Mouse (Mus musculus) liver, adult 2 months (tissue): ENCODE data around the gene Gm17689. TPM values are rescaled to one million over a fixed set of nuclear protein-coding genes. Genes with fewer than 3 reads are reported as not detected.

Experiments used
- DNase-seq: peaks from one replicate; pipeline ENCODE4 v3.0.0-alpha.2; 2011; ENCODE audit warnings: low read depth, low spot score; ENCODE audit errors: extremely low read depth
- H3K27ac ChIP-seq: fragments of 200-500 bp; replicated peaks from 2 replicates; pipeline ENCODE4 v1.5.1; 2012; ENCODE audit warnings: low read depth, mild to moderate bottlenecking, control low read depth, inconsistent platforms, low read length; ENCODE audit not compliant: insufficient read depth
- H3K27me3 ChIP-seq: fragments of 200-500 bp; 2 replicates; pipeline ENCODE4 v1.6.1; 2012; ENCODE audit warnings: mild to moderate bottlenecking, moderate library complexity, low read length, inconsistent platforms; ENCODE audit not compliant: control insufficient read depth, insufficient read depth
- H3K36me3 ChIP-seq: fragments of 200-500 bp; 2 replicates; pipeline ENCODE4 v1.6.1; 2012; ENCODE audit warnings: low read length, inconsistent platforms; ENCODE audit not compliant: control insufficient read depth, insufficient read depth
- H3K4me1 ChIP-seq: fragments of 200-500 bp; 2 replicates; pipeline ENCODE4 v1.6.1; 2011; ENCODE audit warnings: low read length; ENCODE audit not compliant: control insufficient read depth, insufficient read depth
- H3K4me3 ChIP-seq: fragments of 200-500 bp; 2 replicates; pipeline ENCODE4 v1.5.1; 2011; ENCODE audit warnings: low read depth, mild to moderate bottlenecking, control low read depth, low read length, moderate library complexity; ENCODE audit not compliant: insufficient read depth
- H3K79me2 ChIP-seq: fragments of 200-500 bp; 2 replicates; pipeline ENCODE4 v1.6.1; 2012; ENCODE audit warnings: inconsistent platforms, mild to moderate bottlenecking, low read length, moderate library complexity; ENCODE audit not compliant: control insufficient read depth, insufficient read depth
- H3K9ac ChIP-seq: fragments of 200-500 bp; 2 replicates; pipeline ENCODE4 v1.6.1; 2012; ENCODE audit warnings: low read depth, mild to moderate bottlenecking, control low read depth, inconsistent platforms, low read length
- CTCF ChIP-seq: fragments of 200-500 bp; IDR thresholded peaks from 2 replicates; pipeline ENCODE4 v1.5.1; 2011; ENCODE audit warnings: low read depth, low read length, control low read depth
- POLR2A ChIP-seq: fragments of 200-500 bp; IDR thresholded peaks from 2 replicates; pipeline ENCODE4 v1.6.1; 2011; ENCODE audit warnings: low read length, control low read depth; ENCODE audit not compliant: insufficient read depth; ENCODE audit errors: extremely low read depth
- WGBS: fragments of 180-500 bp; shearing (Covaris S2); methylation state at CpG from one replicate; pipeline ENCODE4 v1.1.7; 2018; 5-methylcytosine and 5-hydroxymethylcytosine counted together
- polyA plus RNA-seq: library from polyadenylated mRNA; depleted of rRNA; stranded (reverse); fragments of >200 nt; gene quantifications from 2 replicates; pipeline ENCODE4 v1.2.3, GENCODE M21; 2012; rRNA removed
- total RNA-seq: library from RNA; depleted of rRNA; stranded (reverse); fragments of >200 nt; gene quantifications from 2 replicates; pipeline ENCODE4 v1.2.3, GENCODE M21; 2014; rRNA removed

Gm17689 gene
- not detected in 2 replicates for total RNA-seq
- polyA plus RNA-seq: not detected in 2 replicates

GRCm38 (mm10) chr9:36582535-36582934 lies at the start of gene Gm17689:
Gene Gm17689, minus strand, starts transcription at chr9:36582635.
- Histone ChIP-seq H3K4me3 (no peak within 1 kb of the TSS), H3K27me3 (no peaks in the 10 kb centered on the region), H3K4me1 (no peaks in the 10 kb centered on the region), H3K36me3 (no peaks in the 10 kb centered on the region), H3K27ac (no peak within 1 kb of the TSS), H3K9ac (no peak within 1 kb of the TSS), H3K79me2 (no peaks in the 10 kb centered on the region)
- 39% methylated on average over 1 of the region's 1 CpGs for WGBS
- TF ChIP-seq CTCF (no peak), POLR2A (no peak)
- DNase-seq: no peak

GRCm38 (mm10) chr9:36541863-36542262 lies 40.6 kb downstream of the Gm17689 start, which contains the start of gene Gm5615:
Gene Gm5615, minus strand, starts transcription at chr9:36541963.
- Histone ChIP-seq H3K36me3 (no peaks in the 10 kb centered on the region), H3K27ac (no peak within 1 kb of the TSS), H3K4me1 (no peaks in the 10 kb centered on the region), H3K27me3 (no peaks in the 10 kb centered on the region), H3K79me2 (no peaks in the 10 kb centered on the region), H3K4me3 (no peak within 1 kb of the TSS), H3K9ac (no peak within 1 kb of the TSS)
- TF ChIP-seq CTCF: no peak
- TF ChIP-seq POLR2A: no peak
- 88% methylated on average over 2 of the region's 2 CpGs for WGBS
- no peak for DNase-seq

Other genes with a start within 250 kb of the Gm17689 start
- gene Gm7257, start 150.8 kb downstream of the Gm17689 start, total RNA-seq: not detected in 2 replicates
- not detected in 2 replicates for gene Gm7257, start 150.8 kb downstream of the Gm17689 start, polyA plus RNA-seq
- gene Gm9513, start 107.0 kb downstream of the Gm17689 start, total RNA-seq: not detected in 2 replicates
- gene Gm9513, start 107.0 kb downstream of the Gm17689 start, polyA plus RNA-seq: not detected in 2 replicates
- gene Gm5615, start 40.7 kb downstream of the Gm17689 start, total RNA-seq: not detected in 2 replicates
- not detected in 2 replicates for gene Gm5615, start 40.7 kb downstream of the Gm17689 start, polyA plus RNA-seq
- gene A630095E13Rik, start 60.7 kb upstream of the Gm17689 start, total RNA-seq: not detected in 2 replicates
- gene A630095E13Rik, start 60.7 kb upstream of the Gm17689 start, polyA plus RNA-seq: not detected in 2 replicates
- not detected in 2 replicates for gene Acrv1, start 110.6 kb upstream of the Gm17689 start, total RNA-seq
- not detected in 2 replicates for gene Acrv1, start 110.6 kb upstream of the Gm17689 start, polyA plus RNA-seq
- 0.55 and 1.4 TPM in 2 replicates for gene Chek1, start 144.4 kb upstream of the Gm17689 start, total RNA-seq
- 0.11 and 0.16 TPM in 2 replicates for gene Chek1, start 144.4 kb upstream of the Gm17689 start, polyA plus RNA-seq
- gene Stt3a, start 185.0 kb upstream of the Gm17689 start, total RNA-seq: 135 and 198 TPM in 2 replicates
- 129 and 135 TPM in 2 replicates for gene Stt3a, start 185.0 kb upstream of the Gm17689 start, polyA plus RNA-seq
- gene Ei24, start 214.8 kb upstream of the Gm17689 start, total RNA-seq: 142 and 144 TPM in 2 replicates
- gene Ei24, start 214.8 kb upstream of the Gm17689 start, polyA plus RNA-seq: 129 and 260 TPM in 2 replicates
- 0.13 and 0.65 TPM in 2 replicates for gene Fez1, start 239.2 kb upstream of the Gm17689 start, total RNA-seq
- 0.12 TPM in 1 of 2 replicates, not detected in the other for gene Fez1, start 239.2 kb upstream of the Gm17689 start, polyA plus RNA-seq